Mouse (Mus musculus) left cerebral cortex, adult 11 months (tissue): ENCODE results near the gene Catsper3.

Source experiments
- DNase-seq: peaks from one replicate; pipeline ENCODE4 v3.0.0; 2022; ENCODE audit warnings: low spot score

The Catsper3 gene

GRCm38 (mm10) chr13:55826796-55827678, 42.7 kb downstream of the Catsper3 start:
- DNase-seq: no peak

GRCm38 (mm10) chr13:55827679-55828140, 43.3 kb downstream of the Catsper3 start:
- DNase-seq: no peak

DNA sequence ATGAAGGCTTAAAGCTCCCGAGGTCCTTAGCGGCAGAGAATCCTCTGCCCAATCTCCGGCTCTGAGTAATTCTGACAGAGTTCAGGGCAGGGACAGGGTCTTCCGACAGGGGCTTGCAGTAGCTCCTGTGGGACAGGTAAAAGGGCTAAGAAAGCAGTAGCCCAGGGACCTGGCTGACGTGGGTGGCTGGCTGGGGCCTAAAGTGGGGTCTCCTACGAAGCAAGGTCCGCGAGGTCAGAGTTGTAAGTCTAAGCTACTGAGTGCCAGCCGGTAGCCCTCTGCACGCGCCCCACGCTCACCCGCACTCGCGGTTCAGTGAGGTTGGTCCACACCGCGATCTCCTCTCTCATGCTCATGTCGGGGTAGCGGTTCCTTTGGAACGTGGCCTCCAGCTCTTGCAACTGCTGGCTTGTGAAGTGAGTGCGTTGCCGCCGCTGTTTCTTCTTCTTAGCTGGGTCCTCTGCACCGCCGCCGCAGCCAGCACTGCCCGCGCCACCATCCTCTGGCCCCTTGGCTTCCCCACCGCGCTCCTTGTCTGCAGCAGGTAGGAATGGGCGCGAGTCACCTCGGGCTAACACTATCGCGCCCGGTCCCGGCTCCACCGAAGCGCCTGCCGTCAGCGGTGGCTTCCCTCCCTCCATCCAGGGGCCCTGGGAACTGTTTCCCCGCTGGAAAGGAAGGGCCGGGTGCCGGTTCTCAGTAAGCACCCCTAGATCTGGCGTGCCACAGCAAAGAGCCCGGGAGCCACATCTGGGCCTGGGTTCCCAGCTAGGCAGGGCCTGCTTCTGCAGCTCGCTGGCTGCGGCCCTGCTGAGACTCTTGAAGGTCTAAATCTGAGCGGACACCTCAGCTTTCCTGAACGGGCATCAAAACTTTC, 44.0 kb downstream of the Catsper3 start:
- no peak for DNase-seq

- no peak for DNase-seq
These were observed 44.8 kb downstream of the Catsper3 start for GRCm38 (mm10) chr13:55829018-55829655.

- DNase-seq: no peak
These were observed 45.9 kb downstream of the Catsper3 start for GRCm38 (mm10) chr13:55830081-55830832.

GRCm38 (mm10) chr13:55830833-55831721, 46.7 kb downstream of the Catsper3 start:
- no peak for DNase-seq

DNA sequence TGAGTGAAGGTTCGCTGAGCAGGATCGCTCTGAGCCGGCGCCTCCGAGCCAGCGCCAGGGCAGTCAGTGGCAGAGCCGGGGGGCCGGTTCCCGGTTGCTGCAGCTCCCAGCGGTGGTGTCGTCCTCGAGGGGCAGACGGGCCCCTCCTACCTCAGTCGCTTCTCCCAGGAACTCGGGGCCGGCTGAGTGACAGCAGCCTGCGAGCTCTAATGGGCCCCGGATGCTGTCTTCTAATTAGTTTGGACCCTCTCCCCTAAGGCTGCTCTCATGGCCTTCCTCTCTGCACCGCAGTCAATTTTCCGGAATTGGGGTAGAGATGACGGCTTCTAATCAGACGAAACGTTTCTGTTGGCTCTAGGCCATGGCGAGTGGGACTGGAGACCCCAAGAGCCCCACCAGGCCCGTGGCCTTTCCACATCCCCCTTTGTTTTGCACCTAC, 47.4 kb downstream of the Catsper3 start:
- DNase-seq: no peak

DNA sequence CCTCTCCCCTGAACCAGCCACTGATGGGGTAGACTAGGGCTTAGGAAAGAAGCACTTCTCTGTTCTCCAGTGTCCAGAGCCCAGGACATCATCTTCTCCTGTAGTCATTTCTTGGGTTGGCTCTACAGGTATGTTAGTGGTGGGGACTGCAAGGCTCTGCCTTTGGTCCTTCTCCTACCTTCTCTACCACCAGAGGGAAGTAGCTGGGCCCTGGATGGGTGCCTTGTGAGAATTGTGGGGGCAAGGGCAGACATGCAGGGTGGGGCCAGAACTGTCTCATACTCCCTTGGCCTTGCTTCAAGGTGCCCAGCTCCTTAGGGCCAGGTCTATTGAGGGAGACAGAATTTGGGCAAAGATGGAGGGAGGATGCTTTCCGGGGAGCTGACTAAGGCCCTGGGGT, 48.2 kb downstream of the Catsper3 start:
- DNase-seq: no peak

DNA sequence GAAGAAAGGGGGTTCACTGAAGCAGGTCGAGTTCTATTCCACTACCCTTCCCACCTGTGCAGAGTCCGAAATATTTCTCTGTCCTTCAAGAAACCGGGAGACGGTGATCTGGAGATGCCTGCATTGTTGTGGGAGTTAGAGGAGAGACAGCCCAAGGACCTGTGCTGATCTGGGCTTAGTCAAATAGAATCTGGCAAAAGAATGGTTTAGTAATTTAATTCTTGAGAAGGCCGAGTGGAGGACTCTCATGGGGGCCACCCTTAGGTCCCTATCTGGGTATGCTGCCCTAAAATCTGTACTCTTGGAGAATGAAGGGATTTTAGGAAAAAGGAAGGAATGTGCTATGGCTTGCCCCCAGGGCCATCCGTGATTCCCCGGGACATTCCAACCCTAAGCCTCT, 49.6 kb downstream of the Catsper3 start:
- no peak for DNase-seq

GRCm38 (mm10) chr13:55834667-55835066, 50.3 kb downstream of the Catsper3 start:
- DNase-seq: no peak

DNA sequence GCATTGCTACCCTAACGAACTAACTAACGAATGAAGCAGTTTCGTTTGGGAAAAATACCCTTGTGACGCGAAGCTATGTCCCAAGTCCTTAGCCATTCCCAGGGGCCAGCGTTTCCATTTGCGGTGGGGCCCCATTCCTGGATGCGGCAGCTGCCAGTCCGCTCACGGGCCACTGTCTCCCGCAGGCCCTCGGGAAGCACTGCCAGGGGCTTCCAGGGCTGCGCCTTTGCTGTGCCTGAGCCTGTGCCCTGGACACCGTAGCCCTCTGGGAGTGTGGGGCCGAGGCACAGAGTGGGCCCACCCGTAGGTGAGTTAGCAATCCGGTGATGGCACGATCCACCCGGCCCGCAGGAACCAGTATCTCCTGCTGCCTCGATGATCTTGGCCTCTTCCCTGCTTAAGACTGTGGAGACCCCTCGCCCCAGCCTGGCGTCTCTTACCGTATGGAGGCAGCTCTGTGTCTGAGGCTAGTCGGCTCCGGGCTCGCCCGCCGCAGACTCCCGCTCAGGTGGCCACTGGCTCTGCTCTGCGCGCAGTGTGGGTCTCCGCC, 51.3 kb downstream of the Catsper3 start:
- DNase-seq: no peak

DNA sequence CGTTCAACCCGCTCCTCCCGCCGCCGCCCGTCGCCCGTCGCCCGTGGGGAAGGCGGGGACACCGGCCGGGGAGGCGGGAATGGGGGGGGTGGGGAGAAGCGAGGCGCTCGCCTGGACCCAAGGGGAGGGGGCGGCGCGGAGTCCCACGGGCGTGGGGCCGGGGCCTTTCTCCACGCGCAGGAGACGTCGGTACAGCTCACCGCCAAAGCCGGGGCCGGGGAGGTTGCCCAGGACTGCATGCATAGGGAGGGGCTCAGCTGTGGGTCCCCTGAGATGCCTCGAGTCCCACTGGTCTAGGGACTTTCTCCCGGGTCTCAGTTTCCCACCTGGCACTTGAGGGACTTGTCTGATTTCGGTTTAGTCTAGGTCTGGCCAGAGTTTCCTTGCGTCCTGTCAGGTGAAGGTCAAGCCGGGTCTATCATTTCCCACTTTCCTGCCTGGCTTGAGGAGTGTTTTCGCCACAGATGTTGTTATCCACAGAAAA, 51.8 kb downstream of the Catsper3 start, which contains the start of gene Pitx1:
Pitx1 (minus strand) TSS at position 51 of the 484 bp plus-strand sequence.
- no peak for DNase-seq

- no peak for DNase-seq
These were observed 52.7 kb downstream of the Catsper3 start for GRCm38 (mm10) chr13:55836786-55837780.

GRCm38 (mm10) chr13:55840223-55840622, 55.9 kb downstream of the Catsper3 start:
- DNase-seq: no peak

DNA sequence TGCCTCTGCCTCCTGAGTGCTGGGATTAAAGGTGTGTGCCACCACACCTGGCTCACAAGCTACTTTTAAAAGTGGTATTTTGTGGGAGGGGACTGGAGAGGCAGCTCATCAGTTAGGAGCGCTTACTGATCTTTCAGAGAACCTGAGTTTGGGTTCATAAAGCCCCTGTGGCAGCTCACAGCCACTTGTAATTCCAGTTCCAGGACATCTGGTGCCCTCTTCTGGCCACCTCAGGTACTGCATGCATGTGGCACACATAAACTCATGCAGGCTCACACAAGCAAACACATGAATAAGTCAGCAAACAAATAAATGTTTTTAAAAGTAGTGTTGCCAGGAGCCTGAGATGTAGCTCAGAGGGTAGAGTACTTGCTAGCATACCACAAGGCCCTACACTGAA, 59.3 kb downstream of the Catsper3 start:
- no peak for DNase-seq

GRCm38 (mm10) chr13:55847805-55848204, 63.4 kb downstream of the Catsper3 start:
- no peak for DNase-seq

DNA sequence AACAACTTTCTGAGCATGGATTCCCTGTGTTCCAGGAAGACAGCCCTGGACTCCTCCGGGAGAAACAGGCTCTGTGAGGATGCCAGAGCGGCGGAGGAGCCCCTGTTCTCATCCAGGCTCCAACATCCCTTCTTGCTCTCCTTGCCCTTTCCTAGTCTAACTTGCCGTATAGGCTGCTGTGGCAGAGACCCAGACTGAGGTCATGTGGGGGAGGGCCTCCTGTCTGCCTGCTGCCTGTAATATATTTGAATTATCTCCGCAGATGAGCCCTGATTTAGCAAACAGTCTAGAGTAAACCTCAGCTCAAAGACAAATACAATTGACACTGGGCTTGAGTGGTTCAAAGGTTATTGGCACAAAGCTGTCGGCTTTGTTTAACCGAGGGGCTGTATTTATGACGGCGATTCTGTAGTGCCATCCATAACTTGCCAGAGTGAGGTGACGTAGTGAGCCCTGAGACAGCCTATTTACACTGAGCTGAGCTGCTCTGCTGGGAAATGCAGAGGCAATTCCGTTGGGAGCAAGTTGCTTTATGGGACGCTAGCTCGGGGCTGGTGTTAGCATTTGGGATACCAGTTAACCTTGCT, 64.3 kb downstream of the Catsper3 start:
- DNase-seq: no peak

- no peak for DNase-seq
These were observed 66.4 kb downstream of the Catsper3 start for GRCm38 (mm10) chr13:55850726-55851125.
